Mouse (Mus musculus): ENCODE results near the gene Wfikkn1. TPM values are rescaled to one million over a fixed set of nuclear protein-coding genes. Genes with fewer than 3 reads are reported as not detected.

Gene Wfikkn1
- polyA plus RNA-seq, 1 experiment from 2014 or later, result 0.44 TPM

DNA sequence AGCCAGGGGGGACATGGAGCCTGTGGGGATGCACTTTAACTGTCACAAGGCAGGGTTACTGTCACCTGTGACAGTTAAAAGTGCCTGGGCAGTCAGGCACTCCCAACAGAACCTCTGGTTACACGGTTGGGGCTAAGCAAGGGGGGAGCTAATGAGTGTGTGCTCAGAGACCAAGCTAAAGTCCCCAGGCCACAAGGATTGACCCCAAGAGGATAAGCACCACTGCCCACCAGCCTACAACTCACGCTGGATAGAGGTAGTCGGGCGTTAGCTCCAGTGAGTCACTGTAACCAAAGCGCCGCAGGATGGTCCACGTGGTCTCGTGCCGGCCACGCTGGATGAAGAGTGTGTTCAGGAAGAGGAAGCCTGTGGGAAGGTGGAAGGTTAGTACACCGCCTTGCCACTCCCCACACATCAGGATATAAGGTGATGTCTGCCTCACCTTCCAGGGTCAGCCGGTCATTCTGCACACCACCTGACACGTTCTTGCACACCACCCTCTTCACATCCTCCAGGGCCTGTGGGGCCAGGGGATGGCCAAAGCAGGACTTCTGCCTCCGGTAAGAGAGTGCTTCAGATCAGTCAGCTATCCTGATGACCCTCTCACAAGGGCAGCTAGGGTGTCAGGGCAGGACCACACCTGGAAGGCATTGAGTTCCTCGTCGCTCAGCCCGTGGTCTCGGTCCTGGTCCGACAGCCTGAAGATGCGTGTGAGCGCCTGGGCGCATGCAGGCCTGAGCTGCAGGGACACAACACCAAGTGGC, 39.4 kb downstream of the Wfikkn1 start, which contains the start of gene Gm20683:
Gene Gm20683, minus strand, starts transcription at position 647 of the 764 bp plus-strand sequence.
- Histone ChIP-seq H3K27ac (replicated peaks) (no peak within 1 kb of the TSS), H3K9ac (no peak within 1 kb of the TSS), H3K4me3 (no peak within 1 kb of the TSS), H3K27me3 (no peaks in the 10 kb centered on the region), H3K4me1 (replicated peaks) (peaks cover 39% of the 10 kb centered on the region), H3K36me3 (peaks cover 40% of the 10 kb centered on the region), H3K4me2 (no peak within 1 kb of the TSS), H3K9me3 (no peaks in the 10 kb centered on the region)
- ATAC-seq (ENCODE audit: low FRiP score, low read depth), result no peak
- WGBS, result 94% methylated on average over 22 of the region's 22 CpGs

DNA sequence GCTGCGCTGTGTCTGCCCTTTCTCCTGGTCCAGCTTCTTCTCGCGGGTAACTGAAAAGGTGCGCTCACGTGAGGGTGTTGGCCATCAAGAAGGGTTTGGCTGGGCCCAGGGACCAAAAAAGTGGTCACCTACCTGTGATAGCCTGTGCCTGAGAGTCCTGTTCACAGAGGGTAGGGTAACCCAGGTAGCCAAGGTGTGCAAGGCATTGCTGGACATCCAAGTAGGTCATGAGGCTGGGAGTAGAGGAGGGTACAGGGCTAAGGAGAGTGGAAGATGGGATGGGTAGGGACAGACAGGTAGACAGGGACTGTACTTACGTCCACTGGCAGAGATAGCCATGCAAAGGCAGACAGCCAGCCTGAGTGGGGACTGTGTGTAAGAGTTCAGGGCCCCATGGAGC, 40.1 kb downstream of the Wfikkn1 start:
- no peak overlapping the region for H3K9ac ChIP-seq
- H3K4me1 ChIP-seq (replicated peaks), result peaks cover 47% of the 10 kb centered on the region
- H3K4me3 ChIP-seq, result no peak overlapping the region
- H3K27ac ChIP-seq (replicated peaks), result no peak overlapping the region
- H3K9me3 ChIP-seq, result no peaks in the 10 kb centered on the region
- 96% methylated on average over 6 of the region's 6 CpGs for WGBS
- no peak overlapping the region for H3K4me2 ChIP-seq
- ATAC-seq (ENCODE audit: low FRiP score, low read depth), result no peak
- H3K36me3 ChIP-seq, result peaks cover 40% of the 10 kb centered on the region
- H3K27me3 ChIP-seq, result no peaks in the 10 kb centered on the region

DNA sequence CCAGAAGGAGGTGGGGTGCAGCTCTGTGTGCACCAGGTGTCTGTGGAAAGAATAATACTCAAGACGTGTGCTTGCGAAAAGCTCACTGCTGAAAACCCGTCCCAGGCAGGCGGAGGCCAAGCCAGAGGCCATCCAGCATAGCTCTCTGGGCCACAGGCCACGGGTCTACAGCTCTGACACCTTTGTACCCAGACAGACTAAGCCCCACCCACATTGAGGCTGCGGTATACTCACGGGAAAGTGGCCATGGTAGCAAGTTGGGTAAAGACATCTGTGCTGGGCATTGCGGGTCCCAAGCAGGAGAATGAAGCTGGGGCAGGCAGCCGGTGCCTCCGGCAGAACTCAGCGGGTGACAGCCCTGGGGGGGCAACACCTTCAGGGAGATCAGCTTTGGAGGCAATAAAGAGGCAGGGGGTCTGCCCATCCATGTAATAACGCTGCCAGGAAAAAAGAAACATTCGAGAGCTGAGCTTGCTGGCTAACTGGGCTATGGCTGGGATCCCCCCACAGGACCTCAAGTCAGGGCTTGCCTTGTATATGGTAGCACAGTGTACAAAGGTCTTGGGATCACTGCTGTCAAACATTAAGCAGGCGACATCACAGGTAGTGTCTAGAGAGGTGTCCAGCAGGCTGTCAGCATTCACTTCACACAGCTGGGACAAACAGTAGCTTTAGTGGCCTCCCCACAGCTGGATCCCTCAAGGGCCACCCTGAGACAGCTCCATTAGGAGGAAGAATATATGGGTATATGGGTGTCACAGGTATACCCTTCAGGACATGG, 41.0 kb downstream of the Wfikkn1 start:
- no peak for ATAC-seq (ENCODE audit: low FRiP score, low read depth)
- Histone ChIP-seq H3K36me3 (peaks cover 40% of the 10 kb centered on the region), H3K27ac (replicated peaks) (no peak overlapping the region), H3K9me3 (no peaks in the 10 kb centered on the region), H3K4me1 (replicated peaks) (peaks cover 53% of the 10 kb centered on the region), H3K4me3 (no peak overlapping the region), H3K4me2 (no peak overlapping the region), H3K27me3 (no peaks in the 10 kb centered on the region), H3K9ac (no peak overlapping the region)
- WGBS, result 89% methylated on average over 14 of the region's 14 CpGs

DNA sequence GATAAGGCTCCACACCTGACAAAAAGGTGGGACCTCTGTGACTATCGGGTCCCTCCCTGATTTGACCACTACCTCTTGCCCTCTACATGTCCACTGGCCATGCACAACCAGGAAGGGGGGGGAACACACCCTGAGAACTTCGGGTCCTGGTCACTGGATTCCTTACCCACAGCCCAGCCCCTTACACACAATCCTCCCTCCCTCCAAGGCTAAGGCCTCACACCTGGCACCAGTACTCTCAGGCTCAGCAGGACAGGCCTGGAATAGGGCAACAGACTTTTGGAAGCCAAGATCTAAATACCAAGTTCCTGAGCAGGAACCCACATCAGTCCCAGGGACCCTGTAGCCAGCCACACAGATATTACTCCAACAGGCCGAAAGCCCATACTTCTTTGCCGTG, 41.8 kb downstream of the Wfikkn1 start:
- H3K36me3 ChIP-seq, result peaks cover 40% of the 10 kb centered on the region
- H3K27ac ChIP-seq (replicated peaks), result no peak overlapping the region
- no peak for ATAC-seq (ENCODE audit: low FRiP score, low read depth)
- no peak overlapping the region for H3K4me3 ChIP-seq
- H3K27me3 ChIP-seq, result no peaks in the 10 kb centered on the region
- H3K4me1 ChIP-seq (replicated peaks), result peaks cover 57% of the 10 kb centered on the region
- H3K4me2 ChIP-seq, result no peak overlapping the region
- H3K9me3 ChIP-seq, result no peaks in the 10 kb centered on the region
- no peak overlapping the region for H3K9ac ChIP-seq
- 85% methylated on average over 4 of the region's 4 CpGs for WGBS

DNA sequence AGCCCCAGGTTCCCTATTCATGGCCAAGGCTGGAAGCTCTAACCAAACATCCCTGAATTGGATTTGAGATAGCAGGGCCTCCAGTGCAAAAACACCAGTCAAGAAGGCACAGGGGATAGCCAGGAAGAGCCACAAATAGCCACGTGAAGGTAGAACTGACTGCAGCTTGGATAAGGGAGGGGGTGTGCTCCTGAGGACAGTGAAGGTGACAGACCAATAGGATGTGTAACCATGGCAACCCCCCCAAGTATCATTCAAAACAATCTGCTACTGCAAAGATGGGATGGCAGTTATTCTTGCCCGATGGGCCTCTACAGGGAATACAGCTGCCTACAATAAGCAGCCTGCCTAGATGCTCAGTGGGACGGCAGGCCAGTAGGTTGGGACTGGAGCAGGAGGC, 43.1 kb downstream of the Wfikkn1 start:
- Histone ChIP-seq H3K4me1 (replicated peaks) (peaks cover 50% of the 10 kb centered on the region), H3K36me3 (peaks cover 37% of the 10 kb centered on the region), H3K4me3 (peak overlapping the region; percentile 57; the same call in 1 of the 2 replicates)

DNA sequence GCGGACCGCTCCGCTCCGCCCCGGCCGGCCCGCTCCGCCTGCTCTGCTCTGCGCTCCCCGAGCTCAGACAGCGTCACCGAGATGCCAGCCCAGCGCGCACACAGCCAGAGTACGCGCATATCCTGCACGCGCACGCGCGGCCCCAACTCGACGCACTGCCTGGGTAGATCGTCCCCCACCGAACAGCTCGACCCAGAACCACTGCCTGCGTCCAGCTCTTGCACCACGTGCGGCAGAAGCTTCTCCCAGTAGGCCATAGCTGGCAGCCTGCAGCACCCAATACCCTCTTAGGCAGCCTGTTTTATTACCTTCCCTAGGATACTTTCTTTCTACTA, 43.6 kb downstream of the Wfikkn1 start, which contains the start of gene Rhbdl1:
Gene Rhbdl1, minus strand, starts transcription at position 220 of the 335 bp plus-strand sequence.
- Histone ChIP-seq H3K36me3 (peaks cover 32% of the 10 kb centered on the region), H3K27me3 (no peaks in the 10 kb centered on the region), H3K4me2 (peak within 1 kb of the TSS; percentile 83), H3K9ac (peak within 1 kb of the TSS; percentile 75), H3K9me3 (no peaks in the 10 kb centered on the region), H3K27ac (replicated peaks) (peak within 1 kb of the TSS; percentile 88), H3K4me3 (peak within 1 kb of the TSS; percentile 57), H3K4me1 (replicated peaks) (peaks cover 52% of the 10 kb centered on the region)
- ATAC-seq (ENCODE audit: low FRiP score, low read depth), result peak; percentile 36
- WGBS, result 1% methylated on average over 29 of the region's 29 CpGs

More for the DNA sequence above, 43.1 kb downstream of the Wfikkn1 start:
- Histone ChIP-seq H3K9me3 (no peaks in the 10 kb centered on the region), H3K9ac (peak overlapping the region; percentile 75), H3K4me2 (peak overlapping the region; percentile 83), H3K27me3 (no peaks in the 10 kb centered on the region), H3K27ac (replicated peaks) (peak overlapping the region; percentile 88)
- ATAC-seq (ENCODE audit: low FRiP score, low read depth), result no peak
- WGBS, result 17% methylated on average over 3 of the region's 3 CpGs

DNA sequence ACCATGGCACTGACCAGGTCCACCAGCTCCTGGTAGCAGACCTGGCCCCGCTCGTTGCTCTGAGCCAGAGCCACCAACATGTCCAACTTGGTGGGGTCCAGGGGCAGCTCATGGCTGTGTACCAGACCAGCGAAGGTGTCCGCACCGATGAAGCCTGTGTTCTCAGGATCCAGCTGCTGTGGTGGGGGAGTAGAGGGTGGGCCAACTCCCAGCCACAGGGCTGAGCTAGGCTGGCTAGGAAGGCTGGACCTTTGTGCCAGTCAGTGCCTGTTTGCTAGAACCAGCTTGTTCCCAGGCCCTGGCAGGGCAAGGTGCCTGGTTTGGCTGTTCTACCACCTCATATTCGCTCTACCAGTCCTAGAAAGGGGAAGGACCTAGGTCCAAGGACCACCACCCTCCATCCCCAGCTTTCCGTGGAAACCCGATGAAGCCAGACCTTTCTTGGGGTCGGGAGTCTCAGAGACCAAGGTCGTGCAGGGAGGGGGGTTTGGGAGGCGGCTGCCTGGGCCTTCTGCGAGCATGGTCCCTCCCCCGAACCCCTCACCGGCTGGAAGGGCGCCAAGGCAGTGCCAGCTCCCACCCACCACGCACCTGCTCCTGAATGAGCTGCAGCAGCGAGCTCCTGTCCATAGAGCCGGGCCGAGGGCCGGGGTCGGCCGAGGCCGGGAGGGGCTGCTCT, 44.1 kb downstream of the Wfikkn1 start:
- WGBS, result 19% methylated on average over 23 of the region's 23 CpGs
- Histone ChIP-seq H3K27me3 (no peaks in the 10 kb centered on the region), H3K4me2 (peak overlapping the region; percentile 83), H3K27ac (replicated peaks) (peak overlapping the region; percentile 88), H3K36me3 (peaks cover 27% of the 10 kb centered on the region), H3K9me3 (no peaks in the 10 kb centered on the region), H3K9ac (peak overlapping the region; percentile 75), H3K4me3 (peak overlapping the region; percentile 57), H3K4me1 (replicated peaks) (peaks cover 57% of the 10 kb centered on the region)
- ATAC-seq (ENCODE audit: low FRiP score, low read depth), result no peak

DNA sequence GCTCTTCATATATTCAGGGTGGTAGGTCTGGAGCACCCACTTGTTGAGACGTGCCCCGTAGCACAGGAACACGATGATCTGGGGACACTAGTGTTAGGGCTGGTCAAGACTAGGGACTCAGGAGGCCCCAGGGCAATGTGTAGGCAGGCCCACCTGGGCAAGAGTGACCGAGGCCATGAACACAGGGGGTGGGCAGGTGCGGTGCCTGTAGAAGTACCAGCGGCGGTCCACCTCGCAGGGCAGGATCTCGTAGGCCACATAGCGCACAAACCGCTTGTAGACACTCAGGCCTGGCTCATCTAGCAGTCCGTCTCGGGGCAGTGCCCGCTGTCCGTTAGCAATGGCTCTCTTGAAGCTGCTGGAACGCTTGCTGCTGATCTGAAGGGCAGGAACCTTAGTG, 44.8 kb downstream of the Wfikkn1 start:
- WGBS, result 94% methylated on average over 16 of the region's 16 CpGs
- peak overlapping the region; percentile 57 for H3K4me3 ChIP-seq
- H3K9me3 ChIP-seq, result no peaks in the 10 kb centered on the region
- peak overlapping the region; percentile 83 for H3K4me2 ChIP-seq
- no peak for ATAC-seq (ENCODE audit: low FRiP score, low read depth)
- peak overlapping the region; percentile 75; the same call in 1 of the 2 replicates for H3K9ac ChIP-seq
- no peak overlapping the region for H3K27ac ChIP-seq (replicated peaks)
- peaks cover 27% of the 10 kb centered on the region for H3K36me3 ChIP-seq
- H3K4me1 ChIP-seq (replicated peaks), result peaks cover 65% of the 10 kb centered on the region
- no peaks in the 10 kb centered on the region for H3K27me3 ChIP-seq

DNA sequence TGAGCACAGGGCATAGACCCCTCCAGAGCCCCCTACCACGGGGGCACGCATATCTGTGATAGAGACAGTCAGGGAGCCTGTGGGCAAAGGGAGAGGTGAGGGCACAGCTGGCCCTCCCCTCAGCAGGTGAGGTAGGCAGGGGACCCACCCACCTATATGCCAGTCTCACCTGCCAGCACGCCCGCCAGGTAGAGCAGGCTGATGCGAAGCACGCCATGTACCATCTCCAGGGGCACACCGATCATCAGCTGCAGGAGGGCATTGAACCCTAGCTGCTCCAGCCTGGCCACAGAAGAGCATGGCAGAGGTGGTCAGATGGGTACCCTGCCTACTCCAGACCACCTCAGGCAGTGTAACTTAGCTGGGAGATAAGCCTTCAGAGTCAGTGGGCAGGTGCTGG, 45.4 kb downstream of the Wfikkn1 start:
- ATAC-seq (ENCODE audit: low FRiP score, low read depth), result no peak
- H3K4me2 ChIP-seq, result peak overlapping the region; percentile 92
- H3K9me3 ChIP-seq, result no peaks in the 10 kb centered on the region
- H3K27me3 ChIP-seq, result no peaks in the 10 kb centered on the region
- no peak overlapping the region; the same call in 1 of the 2 replicates for H3K4me3 ChIP-seq
- H3K27ac ChIP-seq (replicated peaks), result no peak overlapping the region
- H3K36me3 ChIP-seq, result peaks cover 27% of the 10 kb centered on the region
- 0 out of 2 replicates have a peak overlapping the region, but pooled peaks have one; percentile 70 for H3K9ac ChIP-seq
- whole genome bisulfite sequencing, result 97% methylated on average over 7 of the region's 7 CpGs
- H3K4me1 ChIP-seq (replicated peaks), result peaks cover 70% of the 10 kb centered on the region

DNA sequence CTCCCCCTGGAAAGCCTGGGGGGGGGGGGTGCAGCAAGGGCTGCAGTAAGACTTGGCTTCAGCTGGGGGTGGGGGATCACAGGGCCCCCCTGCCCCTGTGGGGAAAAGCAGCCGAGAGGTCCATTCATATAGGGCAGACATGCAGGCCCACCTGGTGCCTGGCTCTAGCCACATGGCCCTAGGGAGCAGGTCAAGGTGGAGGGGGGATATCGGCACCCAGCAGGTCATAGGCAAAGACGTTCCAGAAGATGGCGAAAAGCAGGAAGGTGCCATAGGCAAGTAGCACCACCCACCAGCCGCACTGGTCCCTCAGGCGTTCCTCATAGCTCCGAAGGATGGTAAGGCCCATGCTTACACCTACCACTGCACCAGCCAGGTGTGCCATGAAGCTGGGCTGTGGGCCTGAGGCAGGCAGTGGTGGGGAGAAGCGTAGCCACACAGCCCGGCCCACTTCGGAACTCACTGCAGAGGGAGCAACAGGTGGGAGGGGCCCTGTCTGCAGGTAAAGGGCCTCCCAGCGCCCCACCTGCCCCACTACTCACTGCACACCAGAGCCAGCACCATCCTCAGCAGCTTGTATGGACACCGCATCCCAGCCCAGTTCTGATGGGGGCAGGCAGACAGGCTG, 45.9 kb downstream of the Wfikkn1 start:
- Histone ChIP-seq H3K9ac (peak overlapping the region; percentile 70), H3K4me3 (peak overlapping the region; percentile 57), H3K9me3 (no peaks in the 10 kb centered on the region), H3K4me2 (peak overlapping the region; percentile 92), H3K4me1 (replicated peaks) (peaks cover 76% of the 10 kb centered on the region), H3K36me3 (peaks cover 25% of the 10 kb centered on the region), H3K27me3 (no peaks in the 10 kb centered on the region), H3K27ac (replicated peaks) (peak overlapping the region; percentile 98)
- 92% methylated on average over 11 of the region's 12 CpGs for WGBS
- no peak for ATAC-seq (ENCODE audit: low FRiP score, low read depth)

DNA sequence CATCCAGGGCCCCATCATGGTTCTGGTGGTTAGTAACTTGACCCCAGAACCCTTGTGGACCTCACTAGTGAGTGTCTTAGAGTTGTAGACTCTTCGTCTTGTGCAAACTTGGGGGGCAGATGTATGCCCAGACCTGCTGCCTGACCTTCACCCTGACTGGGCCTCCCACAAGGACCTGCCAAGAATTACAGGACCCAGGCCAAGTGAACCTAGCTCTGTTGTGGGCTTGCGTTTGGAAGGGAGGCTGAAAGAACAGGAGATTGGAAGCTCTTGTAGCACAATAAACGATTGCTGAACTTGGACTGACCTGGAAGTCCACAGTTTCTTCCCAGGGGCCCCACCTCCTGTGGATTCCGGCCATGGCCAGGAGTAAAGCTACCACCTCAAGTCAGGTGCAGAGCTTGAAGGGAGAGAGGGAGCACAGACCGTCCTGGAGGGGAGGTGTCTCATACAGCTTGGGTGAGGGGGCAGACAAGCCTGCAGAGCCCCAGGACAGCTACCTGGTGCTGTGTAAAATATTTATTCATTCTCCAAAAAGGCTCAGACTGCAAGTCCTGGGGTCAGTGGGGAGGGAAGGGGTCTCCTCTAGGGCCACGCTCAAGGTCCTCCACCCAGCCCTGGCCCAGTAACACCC, 46.6 kb downstream of the Wfikkn1 start:
- Histone ChIP-seq H3K27me3 (no peaks in the 10 kb centered on the region), H3K4me3 (peak overlapping the region; percentile 57), H3K4me1 (replicated peaks) (peaks cover 82% of the 10 kb centered on the region), H3K27ac (replicated peaks) (peak overlapping the region; percentile 98), H3K9ac (peak overlapping the region; percentile 70), H3K36me3 (peaks cover 19% of the 10 kb centered on the region), H3K4me2 (peak overlapping the region; percentile 92), H3K9me3 (no peaks in the 10 kb centered on the region)
- no peak for ATAC-seq (ENCODE audit: low FRiP score, low read depth)
- 50% methylated on average over 6 of the region's 6 CpGs for WGBS
